Mouse (Mus musculus): ENCODE measurements around the gene Cmas. TPM values are rescaled to one million over a fixed set of nuclear protein-coding genes. Genes with fewer than 3 reads are reported as not detected.

Gene Cmas
- total RNA-seq, 2 experiments from 2014 or later = 141 to 226 TPM

- ATAC-seq (replicated peaks; ENCODE audit: low FRiP score, poor library complexity, severe bottlenecking) = no peak
Observed at GRCm38 (mm10) chr6:142748057-142748708, 8.3 kb upstream of the Cmas start.

- no peak for ATAC-seq (replicated peaks; ENCODE audit: low FRiP score, poor library complexity, severe bottlenecking)
Observed at GRCm38 (mm10) chr6:142751365-142751764, 5.1 kb upstream of the Cmas start.

GRCm38 (mm10) chr6:142752331-142753246, 3.9 kb upstream of the Cmas start:
- no peak for ATAC-seq (replicated peaks; ENCODE audit: low FRiP score, poor library complexity, severe bottlenecking)

GRCm38 (mm10) chr6:142757334-142757965, 964 bp downstream of the Cmas start:
- ATAC-seq (replicated peaks; ENCODE audit: low FRiP score, poor library complexity, severe bottlenecking) = peak; percentile 83

GRCm38 (mm10) chr6:142757976-142758375, 1.5 kb downstream of the Cmas start:
- no peak for ATAC-seq (replicated peaks; ENCODE audit: low FRiP score, poor library complexity, severe bottlenecking)

- ATAC-seq (replicated peaks; ENCODE audit: low FRiP score, poor library complexity, severe bottlenecking) = no peak
Observed at GRCm38 (mm10) chr6:142758562-142758961, 2.1 kb downstream of the Cmas start.

- ATAC-seq (replicated peaks; ENCODE audit: low FRiP score, poor library complexity, severe bottlenecking) = no peak
Observed at GRCm38 (mm10) chr6:142759633-142760032, 3.1 kb downstream of the Cmas start.

GRCm38 (mm10) chr6:142764933-142765332, 8.4 kb downstream of the Cmas start:
- no peak for ATAC-seq (replicated peaks; ENCODE audit: low FRiP score, poor library complexity, severe bottlenecking)

GRCm38 (mm10) chr6:142767305-142767704, 10.8 kb downstream of the Cmas start:
- ATAC-seq (replicated peaks; ENCODE audit: low FRiP score, poor library complexity, severe bottlenecking) = no peak

GRCm38 (mm10) chr6:142769896-142770295, 13.4 kb downstream of the Cmas start:
- no peak for ATAC-seq (replicated peaks; ENCODE audit: low FRiP score, poor library complexity, severe bottlenecking)

- no peak for ATAC-seq (replicated peaks; ENCODE audit: low FRiP score, poor library complexity, severe bottlenecking)
Observed at GRCm38 (mm10) chr6:142771643-142772042, 15.2 kb downstream of the Cmas start.

- ATAC-seq (replicated peaks; ENCODE audit: low FRiP score, poor library complexity, severe bottlenecking) = 0 out of 2 replicates have a peak, but pooled peaks have one; percentile 15
Observed at GRCm38 (mm10) chr6:142773566-142773965, 17.1 kb downstream of the Cmas start.

- ATAC-seq (replicated peaks; ENCODE audit: low FRiP score, poor library complexity, severe bottlenecking) = no peak
Observed at GRCm38 (mm10) chr6:142776935-142777334, 20.4 kb downstream of the Cmas start.

- ATAC-seq (replicated peaks; ENCODE audit: low FRiP score, poor library complexity, severe bottlenecking) = no peak
Observed at GRCm38 (mm10) chr6:142779045-142779811, 22.7 kb downstream of the Cmas start.

- ATAC-seq (replicated peaks; ENCODE audit: low FRiP score, poor library complexity, severe bottlenecking) = no peak
Observed at GRCm38 (mm10) chr6:142779812-142780573, 23.5 kb downstream of the Cmas start.

- ATAC-seq (replicated peaks; ENCODE audit: low FRiP score, poor library complexity, severe bottlenecking) = no peak
Observed at GRCm38 (mm10) chr6:142780574-142781033, 24.1 kb downstream of the Cmas start.

- no peak for ATAC-seq (replicated peaks; ENCODE audit: low FRiP score, poor library complexity, severe bottlenecking)
Observed at GRCm38 (mm10) chr6:142781286-142781685, 24.8 kb downstream of the Cmas start.

- ATAC-seq (replicated peaks; ENCODE audit: low FRiP score, poor library complexity, severe bottlenecking) = peak; percentile 75
Observed at GRCm38 (mm10) chr6:142785343-142785742, 28.9 kb downstream of the Cmas start.

- ATAC-seq (replicated peaks; ENCODE audit: low FRiP score, poor library complexity, severe bottlenecking) = no peak
Observed at GRCm38 (mm10) chr6:142786106-142786505, 29.6 kb downstream of the Cmas start.

Data from erythroid progenitor cell, adult 5-6 weeks (primary cell).